Mouse (Mus musculus): ENCODE data around the gene Itpr2. TPM values are rescaled to one million over a fixed set of nuclear protein-coding genes. Genes with fewer than 3 reads are reported as not detected.
"Not testable (repeated sequence)": the region's sequence is repeated elsewhere in the genome, so short reads cannot be mapped to it uniquely, and the experiment has no call there.

Gene Itpr2
- polyA plus RNA-seq, 1 experiment = 22.5 TPM

GRCm38 (mm10) chr6:146476865-146477264 lies 25.2 kb downstream of the Itpr2 start:
- H3K4me3 ChIP-seq (replicated peaks; ENCODE audit: control insufficient read depth, low read depth, low read length) = no peak overlapping the region
- H3K27ac ChIP-seq (ENCODE audit: control insufficient read depth, insufficient read depth, low read depth, low read length, poor library complexity) = no peak overlapping the region
- TF ChIP-seq CTCF (IDR thresholded peaks at IDR 0.05; ENCODE audit: control insufficient read depth, insufficient read depth, low read length) = no peak
- no peak for TF ChIP-seq POLR2A (IDR thresholded peaks at IDR 0.05; ENCODE audit: borderline replicate concordance, control insufficient read depth, low read depth, low read length)
- H3K4me1 ChIP-seq (ENCODE audit: control insufficient read depth, insufficient read depth, low read length) = no peaks in the 10 kb centered on the region; the same call in 1 of the 2 replicates
- 83% methylated on average over 1 of the region's 1 CpGs for WGBS

GRCm38 (mm10) chr6:146474166-146474565 lies 27.9 kb downstream of the Itpr2 start:
- Histone ChIP-seq H3K27ac (ENCODE audit: control insufficient read depth, insufficient read depth, low read depth, low read length, poor library complexity) (no peak overlapping the region), H3K4me3 (replicated peaks; ENCODE audit: control insufficient read depth, low read depth, low read length) (no peak overlapping the region), H3K4me1 (ENCODE audit: control insufficient read depth, insufficient read depth, low read length) (no peaks in the 10 kb centered on the region)
- TF ChIP-seq POLR2A (IDR thresholded peaks at IDR 0.05; ENCODE audit: borderline replicate concordance, control insufficient read depth, low read depth, low read length) (no peak), CTCF (IDR thresholded peaks at IDR 0.05; ENCODE audit: control insufficient read depth, insufficient read depth, low read length) (no peak)
- 78% methylated on average over 4 of the region's 4 CpGs for WGBS

GRCm38 (mm10) chr6:146473216-146473955 lies 28.6 kb downstream of the Itpr2 start:
- TF ChIP-seq POLR2A (IDR thresholded peaks at IDR 0.05; ENCODE audit: borderline replicate concordance, control insufficient read depth, low read depth, low read length) (no peak), CTCF (IDR thresholded peaks at IDR 0.05; ENCODE audit: control insufficient read depth, insufficient read depth, low read length) (no peak)
- Histone ChIP-seq H3K4me1 (ENCODE audit: control insufficient read depth, insufficient read depth, low read length) (no peaks in the 10 kb centered on the region), H3K27ac (ENCODE audit: control insufficient read depth, insufficient read depth, low read depth, low read length, poor library complexity) (no peak overlapping the region), H3K4me3 (replicated peaks; ENCODE audit: control insufficient read depth, low read depth, low read length) (no peak overlapping the region)
- WGBS = 83% methylated on average over 6 of the region's 6 CpGs

GRCm38 (mm10) chr6:146470378-146470777 lies 31.6 kb downstream of the Itpr2 start:
- H3K4me3 ChIP-seq (replicated peaks; ENCODE audit: control insufficient read depth, low read depth, low read length) = no peak overlapping the region
- H3K27ac ChIP-seq (ENCODE audit: control insufficient read depth, insufficient read depth, low read depth, low read length, poor library complexity) = no peak overlapping the region
- TF ChIP-seq CTCF (IDR thresholded peaks at IDR 0.05; ENCODE audit: control insufficient read depth, insufficient read depth, low read length) (no peak), POLR2A (IDR thresholded peaks at IDR 0.05; ENCODE audit: borderline replicate concordance, control insufficient read depth, low read depth, low read length) (no peak)
- WGBS = 79% methylated on average over 4 of the region's 4 CpGs
- no peaks in the 10 kb centered on the region for H3K4me1 ChIP-seq (ENCODE audit: control insufficient read depth, insufficient read depth, low read length)

GRCm38 (mm10) chr6:146469936-146470335 lies 32.1 kb downstream of the Itpr2 start:
- H3K27ac ChIP-seq (ENCODE audit: control insufficient read depth, insufficient read depth, low read depth, low read length, poor library complexity) = no peak overlapping the region
- WGBS = 69% methylated on average over 2 of the region's 2 CpGs
- TF ChIP-seq POLR2A (IDR thresholded peaks at IDR 0.05; ENCODE audit: borderline replicate concordance, control insufficient read depth, low read depth, low read length) (no peak), CTCF (IDR thresholded peaks at IDR 0.05; ENCODE audit: control insufficient read depth, insufficient read depth, low read length) (no peak)
- H3K4me1 ChIP-seq (ENCODE audit: control insufficient read depth, insufficient read depth, low read length) = no peaks in the 10 kb centered on the region
- no peak overlapping the region for H3K4me3 ChIP-seq (replicated peaks; ENCODE audit: control insufficient read depth, low read depth, low read length)

GRCm38 (mm10) chr6:146468361-146468760 lies 33.7 kb downstream of the Itpr2 start:
- TF ChIP-seq POLR2A (IDR thresholded peaks at IDR 0.05; ENCODE audit: borderline replicate concordance, control insufficient read depth, low read depth, low read length) (no peak), CTCF (IDR thresholded peaks at IDR 0.05; ENCODE audit: control insufficient read depth, insufficient read depth, low read length) (no peak)
- 91% methylated on average over 8 of the region's 8 CpGs for WGBS
- Histone ChIP-seq H3K4me1 (ENCODE audit: control insufficient read depth, insufficient read depth, low read length) (no peaks in the 10 kb centered on the region; the same call in 1 of the 2 replicates), H3K4me3 (replicated peaks; ENCODE audit: control insufficient read depth, low read depth, low read length) (no peak overlapping the region), H3K27ac (ENCODE audit: control insufficient read depth, insufficient read depth, low read depth, low read length, poor library complexity) (no peak overlapping the region)

GRCm38 (mm10) chr6:146464645-146465042 lies 37.4 kb downstream of the Itpr2 start:
- H3K4me3 ChIP-seq (replicated peaks; ENCODE audit: control insufficient read depth, low read depth, low read length) = not testable (repeated sequence)
- 91% methylated on average over 2 of the region's 2 CpGs for WGBS

GRCm38 (mm10) chr6:146464014-146464644 lies 37.9 kb downstream of the Itpr2 start:
- no peak for TF ChIP-seq POLR2A (IDR thresholded peaks at IDR 0.05; ENCODE audit: borderline replicate concordance, control insufficient read depth, low read depth, low read length)
- no peak for TF ChIP-seq CTCF (IDR thresholded peaks at IDR 0.05; ENCODE audit: control insufficient read depth, insufficient read depth, low read length)
- no peak overlapping the region for H3K27ac ChIP-seq (ENCODE audit: control insufficient read depth, insufficient read depth, low read depth, low read length, poor library complexity)
- H3K4me1 ChIP-seq (ENCODE audit: control insufficient read depth, insufficient read depth, low read length) = no peaks in the 10 kb centered on the region; the same call in 1 of the 2 replicates
- no peak overlapping the region for H3K4me3 ChIP-seq (replicated peaks; ENCODE audit: control insufficient read depth, low read depth, low read length)
- WGBS = 83% methylated on average over 8 of the region's 8 CpGs

More at GRCm38 (mm10) chr6:146464645-146465042, 37.4 kb downstream of the Itpr2 start:
- H3K4me1 ChIP-seq (ENCODE audit: control insufficient read depth, insufficient read depth, low read length); H3K27ac ChIP-seq (ENCODE audit: control insufficient read depth, insufficient read depth, low read depth, low read length, poor library complexity): not testable (repeated sequence)

All from bone marrow, adult 2 months (tissue).